Mouse (Mus musculus) MEL (cell line): ENCODE results near the gene 2510009E07Rik. TPM values are rescaled to one million over a fixed set of nuclear protein-coding genes. Genes with fewer than 3 reads are reported as not detected.

Source experiments
- DNase-seq: peaks from one replicate; pipeline ENCODE4 v3.0.0; 2011; ENCODE audit warnings: low read depth, low spot score
- H3K27ac ChIP-seq: 2 replicates; pipeline ENCODE4 v1.5.1; 2012; ENCODE audit warnings: low read depth, mild to moderate bottlenecking, control low read depth, low read length, moderate library complexity; ENCODE audit not compliant: control insufficient read depth
- H3K27me3 ChIP-seq, 2 experiments: fragments of 150-350 bp in 1 of 2; sonication (generic) in 1 of 2; 2 replicates each; pipeline ENCODE4 v1.6.1; 2012; ENCODE audit warnings: low read length in 2 of 2, mild to moderate bottlenecking in 2 of 2, improper control_type of control experiment in 1 of 2, moderate library complexity in 1 of 2; ENCODE audit not compliant: insufficient read depth in 2 of 2, control insufficient read depth in 1 of 2
- H3K36me3 ChIP-seq, 2 experiments: 2 replicates each; pipeline ENCODE4 v1.6.1; 2012 to 2014; ENCODE audit warnings: low read length in 2 of 2, improper control_type of control experiment in 1 of 2, inconsistent platforms in 1 of 2, mild to moderate bottlenecking in 1 of 2; ENCODE audit not compliant: insufficient read depth in 2 of 2, control insufficient read depth in 1 of 2
- H3K4me1 ChIP-seq, 2 experiments: fragments of 150-350 bp in 1 of 2; sonication (generic) in 1 of 2; 2 replicates each; pipeline ENCODE4 v1.6.1; 2012; ENCODE audit warnings: low read length in 2 of 2, improper control_type of control experiment in 1 of 2, mild to moderate bottlenecking in 1 of 2; ENCODE audit not compliant: insufficient read depth in 2 of 2, control insufficient read depth in 1 of 2
- H3K4me3 ChIP-seq, 2 experiments: fragments of 150-350 bp in 1 of 2; sonication (generic) in 1 of 2; 2 replicates each; pipeline ENCODE4 v1.5.1; 2012; ENCODE audit warnings: low read depth in 2 of 2, low read length in 2 of 2, mild to moderate bottlenecking in 2 of 2, moderate library complexity in 2 of 2, control low read depth in 1 of 2, improper control_type of control experiment in 1 of 2; ENCODE audit not compliant: control insufficient read depth in 1 of 2, insufficient read depth in 1 of 2
- H3K79me2 ChIP-seq: 2 replicates; pipeline ENCODE4 v1.6.1; 2012; ENCODE audit warnings: mild to moderate bottlenecking, low read length, moderate library complexity; ENCODE audit not compliant: control insufficient read depth, poor library complexity, insufficient read depth
- H3K9ac ChIP-seq: 2 replicates; pipeline ENCODE4 v1.6.1; 2012; ENCODE audit warnings: low read depth, mild to moderate bottlenecking, control low read depth, low read length, moderate library complexity; ENCODE audit not compliant: control insufficient read depth, poor library complexity, severe bottlenecking
- H3K9me3 ChIP-seq: fragments of 150-350 bp; sonication (generic); replicated peaks from 2 replicates; pipeline ENCODE4 v1.6.1; 2012; ENCODE audit warnings: mild to moderate bottlenecking, low read length, improper control_type of control experiment, moderate library complexity; ENCODE audit not compliant: insufficient read depth
- BHLHE40 ChIP-seq: IDR thresholded peaks from 2 replicates; pipeline ENCODE4 v1.6.1; 2012; ENCODE audit warnings: low read depth, mild to moderate bottlenecking, inconsistent platforms, low read length, improper control_type of control experiment, borderline replicate concordance
- CHD1 ChIP-seq: IDR thresholded peaks from 2 replicates; pipeline ENCODE4 v1.6.1; 2012; ENCODE audit warnings: low read depth, mild to moderate bottlenecking, inconsistent platforms, low read length, improper control_type of control experiment
- CHD2 ChIP-seq: IDR thresholded peaks from 2 replicates; pipeline ENCODE4 v1.6.1; 2011; ENCODE audit warnings: low read length, improper control_type of control experiment
- CTCF ChIP-seq, 3 experiments: IDR thresholded peaks in 2 of 3; conservative IDR thresholded peaks in 1 of 3; 2 replicates each; pipeline ENCODE4 v1.5.1; 2011 to 2012; ENCODE audit warnings: low read length in 3 of 3, low read depth in 2 of 3, mild to moderate bottlenecking in 2 of 3, improper control_type of control experiment in 1 of 3, inconsistent platforms in 1 of 3, mixed read lengths in 1 of 3, moderate library complexity in 1 of 3; ENCODE audit not compliant: control insufficient read depth in 1 of 3, insufficient read depth in 1 of 3, poor library complexity in 1 of 3, severe bottlenecking in 1 of 3
- E2F4 ChIP-seq: IDR thresholded peaks from 2 replicates; pipeline ENCODE4 v1.6.1; 2011; ENCODE audit warnings: low read depth, low read length, improper control_type of control experiment, borderline replicate concordance
- EP300 ChIP-seq, 2 experiments: IDR thresholded peaks; 2 replicates each; pipeline ENCODE4 v1.6.1; 2011; ENCODE audit warnings: improper control_type of control experiment in 2 of 2, low read length in 2 of 2, low read depth in 1 of 2, mild to moderate bottlenecking in 1 of 2
- ETS1 ChIP-seq: IDR thresholded peaks from 2 replicates; pipeline ENCODE4 v1.6.1; 2012; ENCODE audit warnings: low read depth, mild to moderate bottlenecking, inconsistent platforms, low read length, improper control_type of control experiment, moderate library complexity
- GATA1 ChIP-seq: IDR thresholded peaks from 2 replicates; pipeline ENCODE4 v1.6.1; 2011; ENCODE audit warnings: low read depth, low read length, improper control_type of control experiment
- HCFC1 ChIP-seq: IDR thresholded peaks from 2 replicates; pipeline ENCODE4 v1.6.1; 2012; ENCODE audit warnings: low read depth, mild to moderate bottlenecking, inconsistent platforms, low read length, improper control_type of control experiment, moderate library complexity
- JUND ChIP-seq: IDR thresholded peaks from 2 replicates; pipeline ENCODE4 v1.6.1; 2011; ENCODE audit warnings: low read depth, mild to moderate bottlenecking, improper control_type of control experiment, low read length
- KAT2A ChIP-seq: conservative IDR thresholded peaks from 2 replicates; pipeline ENCODE4 v1.6.1; 2012; ENCODE audit warnings: low read depth, low read length, improper control_type of control experiment, inconsistent platforms
- MAFK ChIP-seq: IDR thresholded peaks from 2 replicates; pipeline ENCODE4 v1.6.1; 2011; ENCODE audit warnings: low read depth, mild to moderate bottlenecking, low read length, improper control_type of control experiment, borderline replicate concordance
- MAX ChIP-seq: IDR thresholded peaks from 2 replicates; pipeline ENCODE4 v1.6.1; 2011; ENCODE audit warnings: low read length, improper control_type of control experiment
- MAZ ChIP-seq: IDR thresholded peaks from 2 replicates; pipeline ENCODE4 v1.6.1; 2012; ENCODE audit warnings: low read depth, mild to moderate bottlenecking, inconsistent platforms, low read length, improper control_type of control experiment
- MXI1 ChIP-seq: IDR thresholded peaks from 2 replicates; pipeline ENCODE4 v1.6.1; 2011; ENCODE audit warnings: mild to moderate bottlenecking, low read depth, low read length, improper control_type of control experiment
- MYB ChIP-seq: IDR thresholded peaks from 2 replicates; pipeline ENCODE4 v1.6.1; 2011; ENCODE audit warnings: mild to moderate bottlenecking, low read depth, low read length, improper control_type of control experiment
- NELFE ChIP-seq: IDR thresholded peaks from 2 replicates; pipeline ENCODE4 v1.6.1; 2011; ENCODE audit warnings: low read depth, low read length, improper control_type of control experiment
- POLR2A ChIP-seq, 2 experiments: IDR thresholded peaks; 2 replicates each; pipeline ENCODE4 v1.6.1; 2011 to 2012; ENCODE audit warnings: low read length in 2 of 2, mild to moderate bottlenecking in 2 of 2, control low read depth in 1 of 2, improper control_type of control experiment in 1 of 2, low read depth in 1 of 2, moderate library complexity in 1 of 2; ENCODE audit not compliant: control insufficient read depth in 1 of 2, insufficient read depth in 1 of 2, poor library complexity in 1 of 2
- POLR2AphosphoS2 ChIP-seq: IDR thresholded peaks from 2 replicates; pipeline ENCODE4 v1.6.1; 2011; ENCODE audit warnings: low read length, improper control_type of control experiment
- RAD21 ChIP-seq: IDR thresholded peaks from 2 replicates; pipeline ENCODE4 v1.6.1; 2011; ENCODE audit warnings: mild to moderate bottlenecking, low read depth, low read length, improper control_type of control experiment
- TBP ChIP-seq: IDR thresholded peaks from 2 replicates; pipeline ENCODE4 v1.8.0; 2011; ENCODE audit warnings: low read depth, low read length, improper control_type of control experiment
- TCF12 ChIP-seq: IDR thresholded peaks from 2 replicates; pipeline ENCODE4 v1.6.1; 2014; ENCODE audit warnings: low read depth, mild to moderate bottlenecking, inconsistent platforms, low read length, improper control_type of control experiment, moderate library complexity
- USF2 ChIP-seq, 2 experiments: IDR thresholded peaks; 2 replicates each; pipeline ENCODE4 v1.6.1; 2011 to 2012; ENCODE audit warnings: improper control_type of control experiment in 2 of 2, low read length in 2 of 2, borderline replicate concordance in 1 of 2, inconsistent platforms in 1 of 2, low read depth in 1 of 2, mild to moderate bottlenecking in 1 of 2; ENCODE audit not compliant: insufficient read depth in 1 of 2
- polyA plus RNA-seq, 2 experiments: library from polyadenylated mRNA; stranded (reverse) in 1 of 2; unstranded in 1 of 2; fragments of >175 nt in 1 of 2; fragments of >200 nt in 1 of 2; gene quantifications; 2 replicates each; pipeline versions ENCODE4 v1.2.1 to v1.2.4; 2012; ENCODE audit warnings: low replicate concordance in 2 of 2, low read depth in 1 of 2; ENCODE audit not compliant: insufficient read length in 2 of 2, insufficient read depth in 1 of 2, missing spikeins in 1 of 2
- total RNA-seq: library from RNA; depleted of rRNA; stranded (reverse); fragments of 300-350 nt; gene quantifications from 2 replicates; pipeline ENCODE4 v1.2.3, GENCODE M21; 2012

2510009E07Rik gene
- total and polyA plus RNA-seq, 3 experiments: not detected

DNA sequence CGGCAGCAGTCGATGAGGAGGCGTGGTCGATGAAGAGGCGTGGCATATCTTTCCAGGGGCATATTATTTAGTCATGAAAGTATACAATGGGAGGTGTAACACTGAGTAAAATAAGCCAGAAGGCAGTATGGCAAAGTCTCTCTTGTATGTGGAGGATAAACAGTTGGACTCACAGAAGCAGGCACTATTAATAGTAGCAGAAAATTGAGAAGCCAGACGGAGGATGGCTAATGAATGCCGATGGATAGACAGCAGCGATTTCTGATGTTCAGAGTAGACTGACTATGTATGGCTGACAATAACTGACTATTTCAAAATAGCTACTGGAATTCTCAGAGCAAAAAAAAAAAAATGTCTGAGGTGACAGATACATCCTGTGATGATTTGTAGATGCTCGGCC, 38.5 kb downstream of the 2510009E07Rik start:
- Histone ChIP-seq H3K79me2 (no peaks in the 10 kb centered on the region), H3K9ac (no peak overlapping the region)
- no peak for DNase-seq
- TF ChIP-seq MAFK (no peak), RAD21 (no peak), BHLHE40 (no peak), HCFC1 (no peak), TBP (no peak), MAX (no peak), NELFE (no peak), E2F4 (no peak), MXI1 (no peak), KAT2A (no peak), POLR2AphosphoS2 (no peak), GATA1 (no peak), MYB (no peak), MAZ (no peak), POLR2A (IDR thresholded peaks at IDR 0.05; ENCODE audit: control insufficient read depth in 1 of 2, insufficient read depth in 1 of 2, low read depth in 1 of 2, low read length in 2 of 2, poor library complexity in 1 of 2) (no peak), USF2 (IDR thresholded peaks at IDR 0.05; ENCODE audit: borderline replicate concordance in 1 of 2, insufficient read depth in 1 of 2, low read depth in 1 of 2, low read length in 2 of 2) (no peak), EP300 (IDR thresholded peaks at IDR 0.05; ENCODE audit: low read depth in 1 of 2, low read length in 2 of 2) (no peak)
- TF ChIP-seq, all 39 proteins: peak for 0
- no peaks in the 10 kb centered on the region for H3K27me3 ChIP-seq
- no peaks in the 10 kb centered on the region for H3K36me3 ChIP-seq
- no peak overlapping the region for H3K4me3 ChIP-seq
- no peaks in the 10 kb centered on the region for H3K4me1 ChIP-seq
- no peaks in the 10 kb centered on the region for H3K9me3 ChIP-seq
- no peak overlapping the region for H3K27ac ChIP-seq

DNA sequence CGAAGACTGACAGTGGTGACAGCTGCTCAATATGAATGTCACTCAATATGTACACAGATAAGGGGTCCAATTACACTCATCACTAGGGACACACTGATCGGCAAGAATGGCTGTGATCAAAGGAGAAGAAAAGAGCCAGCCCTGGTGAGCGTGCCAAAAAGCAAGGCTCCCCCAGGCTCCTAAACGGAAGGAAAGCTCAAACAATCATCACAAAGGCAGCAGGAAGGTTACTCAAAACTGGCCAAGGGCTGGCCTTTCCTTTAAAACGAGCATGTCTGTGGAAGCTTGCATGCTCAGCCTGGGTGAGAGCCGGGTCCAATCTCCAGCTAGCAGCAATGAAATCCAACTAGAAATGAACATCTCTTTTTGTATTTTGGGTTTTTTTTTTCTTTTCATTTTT, 39.2 kb downstream of the 2510009E07Rik start:
- no peaks in the 10 kb centered on the region for H3K4me1 ChIP-seq
- H3K79me2 ChIP-seq: no peaks in the 10 kb centered on the region
- H3K27ac ChIP-seq: no peak overlapping the region
- H3K36me3 ChIP-seq: no peaks in the 10 kb centered on the region
- H3K27me3 ChIP-seq: no peaks in the 10 kb centered on the region
- no peak overlapping the region for H3K9ac ChIP-seq
- TF ChIP-seq CTCF (IDR thresholded peaks at IDR 0.05 in 2 of 3, conservative IDR thresholded peaks at IDR 0.05 in 1 of 3; ENCODE audit: control insufficient read depth in 1 of 3, insufficient read depth in 1 of 3, low read depth in 2 of 3, low read length in 3 of 3, poor library complexity in 1 of 3, severe bottlenecking in 1 of 3) (no peak), CHD1 (no peak), MAX (no peak), HCFC1 (no peak), CHD2 (no peak), KAT2A (no peak), USF2 (IDR thresholded peaks at IDR 0.05; ENCODE audit: borderline replicate concordance in 1 of 2, insufficient read depth in 1 of 2, low read depth in 1 of 2, low read length in 2 of 2) (no peak), TCF12 (no peak), ETS1 (no peak), JUND (no peak)
- H3K4me3 ChIP-seq: no peak overlapping the region
- DNase-seq: no peak
- H3K9me3 ChIP-seq: no peaks in the 10 kb centered on the region
